Mouse (Mus musculus) embryonic fibroblast, embryonic 13.5 days (primary cell): Measurements from ENCODE around the gene Gm6377.

Experiments
- CTCF ChIP-seq: IDR thresholded peaks from 2 replicates; pipeline ENCODE4 v1.5.1; 2011; ENCODE audit warnings: mild to moderate bottlenecking, control low read depth, low read length, moderate library complexity, borderline replicate concordance; ENCODE audit not compliant: insufficient read depth
- POLR2A ChIP-seq: IDR thresholded peaks from 2 replicates; pipeline ENCODE4 v1.6.1; 2011; ENCODE audit warnings: low read depth, mild to moderate bottlenecking, control low read depth, low read length, moderate library complexity

DNA sequence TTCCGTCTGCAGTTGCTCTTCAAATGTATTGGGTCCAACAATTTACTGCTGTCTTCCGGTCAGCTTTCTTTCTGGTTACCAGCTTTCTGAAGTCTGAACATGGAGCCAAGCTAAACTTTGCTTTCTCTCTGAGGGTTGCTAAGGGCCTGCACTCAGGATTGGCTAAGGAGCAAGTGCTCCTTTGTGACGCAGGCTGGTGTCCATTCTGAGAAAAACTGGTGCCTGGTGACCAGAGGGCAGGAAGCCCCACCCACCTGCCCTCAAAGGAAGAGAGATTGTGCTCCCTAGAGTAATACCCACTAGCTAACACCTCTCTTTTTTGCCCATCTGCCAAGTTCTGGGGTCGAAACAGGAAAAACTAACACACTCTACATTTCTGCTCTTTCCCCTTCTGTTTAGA lies 5.6 kb upstream of the Gm6377 start:
- TF ChIP-seq POLR2A (no peak), CTCF (no peak)
